Mouse (Mus musculus): ENCODE measurements around the gene Olfr849. TPM values are rescaled to one million over a fixed set of nuclear protein-coding genes. Genes with fewer than 3 reads are reported as not detected.

The Olfr849 gene
- polyA plus RNA-seq (2015; fragmentation: Nextera tagmentation; extraction: Ambion mirVana) = not detected in 2 replicates

DNA sequence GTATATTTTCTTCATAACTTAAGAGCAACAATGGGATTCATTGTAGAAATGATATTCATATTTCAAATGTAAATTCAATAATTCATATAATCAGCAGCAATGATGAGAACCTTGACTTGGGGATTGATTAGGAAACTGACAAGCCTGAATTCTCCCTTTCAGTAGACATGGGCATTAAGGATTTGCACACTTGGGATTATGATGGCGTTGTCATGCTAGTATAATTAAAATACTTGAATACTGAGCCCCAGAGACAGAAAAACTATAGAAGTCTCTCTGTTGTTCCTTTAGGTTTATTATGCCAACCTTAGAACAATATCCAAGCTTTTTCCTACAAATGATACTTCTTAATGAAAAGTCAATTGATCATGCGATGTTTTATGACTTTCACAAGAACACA is at the start of gene Olfr849:
TSS of gene Olfr849 (plus strand) at position 301 of the 400 bp plus-strand sequence.
- Histone ChIP-seq H3K9me3 (replicated peaks; ENCODE audit: low read length) (no peaks in the 10 kb centered on the region), H3K4me2 (ENCODE audit: low read length) (no peak within 1 kb of the TSS), H3K27me3 (ENCODE audit: insufficient read depth, low read length) (no peaks in the 10 kb centered on the region), H3K36me3 (ENCODE audit: insufficient read depth, low read length) (no peaks in the 10 kb centered on the region), H3K27ac (no peak within 1 kb of the TSS), H3K4me3 (replicated peaks; ENCODE audit: low read depth, low read length) (no peak within 1 kb of the TSS), H3K4me1 (replicated peaks; ENCODE audit: insufficient read depth, low read length) (no peaks in the 10 kb centered on the region), H3K9ac (ENCODE audit: low read depth, low read length) (no peak within 1 kb of the TSS)
- DNase-seq (ENCODE audit: low spot score) (no peak), ATAC-seq (replicated peaks; ENCODE audit: low FRiP score, low read depth) (no peak)
- TF ChIP-seq CTCF (IDR thresholded peaks at IDR 0.05; ENCODE audit: low read depth) = no peak
- WGBS = 82% methylated on average over 2 of the region's 2 CpGs

DNA sequence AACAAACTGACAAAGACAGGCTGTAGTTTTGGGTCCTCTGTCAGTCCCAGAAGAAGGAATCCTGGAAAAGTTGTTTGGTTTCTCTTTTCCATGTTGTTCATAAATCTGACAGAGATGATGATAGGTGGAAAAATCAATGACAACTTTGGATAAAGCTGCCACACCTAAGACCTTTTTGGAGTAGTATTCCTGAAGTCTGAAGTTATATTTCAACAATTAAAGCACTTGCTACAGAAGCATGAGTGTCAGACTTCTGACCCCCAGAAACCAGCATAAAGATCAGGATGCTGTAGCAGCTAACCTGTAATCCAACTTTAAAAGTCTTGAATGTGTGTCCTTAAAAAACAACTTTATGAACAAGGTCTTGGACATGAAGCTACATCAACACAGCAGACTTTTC is 38.1 kb downstream of the Olfr849 start, which contains the start of gene Olfr850:
TSS of gene Olfr850 (minus strand) at position 101 of the 400 bp plus-strand sequence.
- H3K4me2 ChIP-seq (ENCODE audit: low read length) = no peak within 1 kb of the TSS
- TF ChIP-seq CTCF (IDR thresholded peaks at IDR 0.05; ENCODE audit: low read depth) = no peak
- H3K27ac ChIP-seq = no peak within 1 kb of the TSS
- ATAC-seq (replicated peaks; ENCODE audit: low FRiP score, low read depth) (no peak), DNase-seq (ENCODE audit: low spot score) (no peak)
- no peaks in the 10 kb centered on the region for H3K4me1 ChIP-seq (replicated peaks; ENCODE audit: insufficient read depth, low read length)
- no peaks in the 10 kb centered on the region for H3K27me3 ChIP-seq (ENCODE audit: insufficient read depth, low read length)
- H3K9me3 ChIP-seq (replicated peaks; ENCODE audit: low read length) = no peaks in the 10 kb centered on the region
- no peak within 1 kb of the TSS for H3K4me3 ChIP-seq (replicated peaks; ENCODE audit: low read depth, low read length)
- H3K9ac ChIP-seq (ENCODE audit: low read depth, low read length) = no peak within 1 kb of the TSS
- no peaks in the 10 kb centered on the region for H3K36me3 ChIP-seq (ENCODE audit: insufficient read depth, low read length)

DNA sequence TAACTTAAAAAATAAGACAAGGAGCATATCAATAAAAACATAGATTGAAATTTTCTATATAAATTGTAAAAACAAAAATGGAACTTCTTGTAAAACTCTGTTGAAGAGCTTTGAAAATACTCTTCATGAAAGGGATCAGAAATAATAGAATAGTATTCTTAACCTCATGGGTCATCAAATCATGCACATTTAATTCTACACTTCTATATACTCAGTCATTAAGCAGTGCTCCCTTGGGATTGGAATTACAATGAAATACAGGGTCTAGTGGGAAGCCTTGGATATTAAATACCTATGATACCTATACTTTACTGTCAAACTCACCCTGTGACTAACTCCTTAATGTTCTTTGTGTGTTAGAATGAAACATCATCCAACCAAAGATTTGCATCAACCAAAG is 52.9 kb downstream of the Olfr849 start, which contains the start of gene Olfr851:
TSS of gene Olfr851 (plus strand) at position 301 of the 400 bp plus-strand sequence.
- Histone ChIP-seq H3K4me1 (replicated peaks; ENCODE audit: insufficient read depth, low read length) (no peaks in the 10 kb centered on the region), H3K4me2 (ENCODE audit: low read length) (no peak within 1 kb of the TSS), H3K9ac (ENCODE audit: low read depth, low read length) (no peak within 1 kb of the TSS), H3K36me3 (ENCODE audit: insufficient read depth, low read length) (no peaks in the 10 kb centered on the region), H3K4me3 (replicated peaks; ENCODE audit: low read depth, low read length) (no peak within 1 kb of the TSS), H3K9me3 (replicated peaks; ENCODE audit: low read length) (no peaks in the 10 kb centered on the region), H3K27ac (no peak within 1 kb of the TSS), H3K27me3 (ENCODE audit: insufficient read depth, low read length) (no peaks in the 10 kb centered on the region)
- DNase-seq (ENCODE audit: low spot score) = no peak
- no peak for TF ChIP-seq CTCF (IDR thresholded peaks at IDR 0.05; ENCODE audit: low read depth)
- no peak for ATAC-seq (replicated peaks; ENCODE audit: low FRiP score, low read depth)

Other genes starting within 250 kb of the Olfr849 start
- gene Olfr843, start 188.3 kb upstream of the Olfr849 start, polyA plus RNA-seq (2015; fragmentation: Nextera tagmentation; extraction: Ambion mirVana) = not detected in 2 replicates
- not detected in 2 replicates for gene Olfr844, start 123.9 kb upstream of the Olfr849 start, polyA plus RNA-seq (2015; fragmentation: Nextera tagmentation; extraction: Ambion mirVana)
- gene Olfr845, start 103.8 kb upstream of the Olfr849 start, polyA plus RNA-seq (2015; fragmentation: Nextera tagmentation; extraction: Ambion mirVana) = not detected in 2 replicates
- not detected in 2 replicates for gene Olfr846, start 76.3 kb upstream of the Olfr849 start, polyA plus RNA-seq (2015; fragmentation: Nextera tagmentation; extraction: Ambion mirVana)
- not detected in 2 replicates for gene Olfr847, start 61.6 kb upstream of the Olfr849 start, polyA plus RNA-seq (2015; fragmentation: Nextera tagmentation; extraction: Ambion mirVana)
- gene Olfr850, start 38.0 kb downstream of the Olfr849 start, polyA plus RNA-seq (2015; fragmentation: Nextera tagmentation; extraction: Ambion mirVana) = not detected in 2 replicates
- not detected in 2 replicates for gene Olfr851, start 53.0 kb downstream of the Olfr849 start, polyA plus RNA-seq (2015; fragmentation: Nextera tagmentation; extraction: Ambion mirVana)
- gene Olfr853, start 100.8 kb downstream of the Olfr849 start, polyA plus RNA-seq (2015; fragmentation: Nextera tagmentation; extraction: Ambion mirVana) = not detected in 2 replicates
- gene Olfr854, start 127.1 kb downstream of the Olfr849 start, polyA plus RNA-seq (2015; fragmentation: Nextera tagmentation; extraction: Ambion mirVana) = not detected in 2 replicates
- not detected in 2 replicates for gene Olfr855, start 142.4 kb downstream of the Olfr849 start, polyA plus RNA-seq (2015; fragmentation: Nextera tagmentation; extraction: Ambion mirVana)
- gene Zfp317, start 181.8 kb downstream of the Olfr849 start, polyA plus RNA-seq (2015; fragmentation: Nextera tagmentation; extraction: Ambion mirVana) = 23.8 and 26.1 TPM in 2 replicates

Data from kidney, postnatal 0 days (tissue).